Mouse (Mus musculus): ENCODE data around the gene Me1.
A peak's percentile ranks its signal among the peaks of the same experiment; 100 is the strongest.
"Not testable (repeated sequence)": the region's sequence is repeated elsewhere in the genome, so short reads cannot be mapped to it uniquely, and the experiment has no call there.

Gene Me1

GRCm38 (mm10) chr9:86652194-86652593 is 43.6 kb downstream of the Me1 start:
- no peak for DNase-seq (ENCODE audit: low read depth)

GRCm38 (mm10) chr9:86651254-86651653 is 44.5 kb downstream of the Me1 start:
- DNase-seq (ENCODE audit: low read depth): no peak

DNA sequence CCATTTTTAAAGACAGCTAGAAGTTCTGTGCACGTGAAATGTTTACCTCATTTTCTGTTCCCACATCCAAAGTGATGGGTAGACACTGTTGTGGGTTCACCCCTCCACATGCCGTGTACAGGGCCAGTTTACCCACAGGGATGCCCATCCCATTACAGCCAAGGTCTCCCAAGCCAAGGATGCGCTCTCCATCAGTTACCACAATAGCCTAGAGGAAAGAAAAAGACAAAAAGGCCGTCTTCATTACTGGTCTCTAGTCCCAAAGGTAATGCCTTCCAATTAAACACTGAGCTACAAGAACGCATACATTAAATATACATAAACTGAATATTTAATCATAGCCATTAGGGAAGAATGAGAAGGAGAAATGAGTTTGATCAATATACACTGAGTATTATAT is 44.9 kb downstream of the Me1 start:
- DNase-seq (ENCODE audit: low read depth): no peak

GRCm38 (mm10) chr9:86647931-86648550 is 47.7 kb downstream of the Me1 start:
- DNase-seq (ENCODE audit: low read depth): no peak

GRCm38 (mm10) chr9:86646807-86647206 is 48.9 kb downstream of the Me1 start:
- DNase-seq (ENCODE audit: low read depth): no peak

DNA sequence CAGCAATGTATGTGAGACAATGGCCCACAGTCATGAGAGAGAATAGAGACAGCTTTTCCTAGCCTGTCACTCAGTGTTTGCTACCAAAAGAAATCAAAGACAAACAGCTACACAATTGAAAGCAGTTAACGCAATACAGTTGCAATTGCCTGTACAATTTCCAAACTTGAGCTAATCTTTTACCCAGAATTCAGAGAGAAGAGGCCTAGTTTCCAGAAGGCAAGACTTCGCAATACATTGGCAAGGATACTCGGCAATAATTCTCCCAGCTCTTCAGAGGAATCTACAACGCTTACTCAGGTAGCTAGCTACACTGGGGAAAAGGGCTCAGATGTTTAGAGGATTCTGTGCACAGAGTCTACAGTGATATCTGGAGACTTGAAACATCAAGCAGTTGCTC is 52.3 kb downstream of the Me1 start:
- DNase-seq (ENCODE audit: low read depth): no peak

- peak; percentile 77 for DNase-seq (ENCODE audit: low read depth)
Measured at GRCm38 (mm10) chr9:86638771-86639170, 57.0 kb downstream of the Me1 start.

GRCm38 (mm10) chr9:86631153-86631552 is 64.6 kb downstream of the Me1 start:
- no peak for DNase-seq (ENCODE audit: low read depth)

- no peak for DNase-seq (ENCODE audit: low read depth)
Measured at GRCm38 (mm10) chr9:86630352-86630931, 65.3 kb downstream of the Me1 start.

- DNase-seq (ENCODE audit: low read depth): no peak
Measured at GRCm38 (mm10) chr9:86629379-86629778, 66.4 kb downstream of the Me1 start.

DNA sequence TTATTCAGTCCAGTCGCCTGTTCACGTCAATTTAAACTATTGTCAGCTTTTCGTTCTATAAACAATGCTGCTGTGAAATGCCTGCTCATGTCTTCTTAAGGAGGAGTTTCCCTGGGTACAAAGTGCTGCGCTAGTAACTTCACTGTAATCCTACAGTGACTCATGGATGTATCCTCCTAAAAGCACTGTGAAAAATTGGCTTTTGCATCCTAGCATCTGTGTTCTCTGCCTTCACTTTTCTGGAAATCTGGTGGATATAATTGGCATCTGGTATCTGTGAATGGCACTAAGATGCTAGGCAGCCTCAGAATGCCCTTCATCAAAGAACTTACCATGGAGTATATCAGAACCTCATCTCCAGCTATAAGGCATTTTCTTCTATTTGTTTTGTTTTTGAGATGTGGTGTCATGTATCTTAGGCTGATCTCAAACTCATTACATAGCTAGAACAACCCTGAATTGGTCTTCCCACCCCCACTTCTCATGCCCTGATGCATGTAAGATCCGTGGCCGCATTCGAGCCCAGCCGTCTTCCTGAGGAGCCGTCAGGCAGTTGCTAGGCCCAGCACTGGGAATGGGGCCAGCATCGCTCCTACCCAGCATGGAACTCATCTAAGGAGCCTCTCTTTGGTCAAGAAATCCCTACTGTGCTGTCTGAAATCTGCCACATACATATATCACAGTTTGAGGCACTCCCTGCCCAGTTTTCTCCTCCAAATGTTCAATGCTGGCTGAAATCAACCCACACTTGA is 67.8 kb downstream of the Me1 start:
- no peak for DNase-seq (ENCODE audit: low read depth)

DNA sequence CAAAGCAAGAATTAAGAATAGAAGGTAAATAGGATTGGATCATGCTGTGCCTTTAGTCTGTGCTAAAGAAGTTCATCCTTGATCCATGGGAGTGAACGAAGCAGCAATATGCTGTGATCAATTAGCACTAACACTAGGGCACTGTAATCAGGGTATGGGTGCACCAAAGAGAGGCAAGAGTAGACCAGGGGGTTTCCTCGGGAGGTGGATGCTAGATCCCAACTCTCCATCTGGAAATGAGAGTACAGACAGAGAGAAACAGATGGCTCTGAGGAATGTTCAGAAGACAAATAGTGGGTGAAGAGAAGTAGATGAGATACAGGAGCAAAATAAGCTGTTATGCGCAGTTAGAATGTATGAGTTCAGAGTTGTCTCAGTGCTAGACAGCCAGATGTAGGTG is 68.8 kb downstream of the Me1 start:
- DNase-seq (ENCODE audit: low read depth): no peak

DNA sequence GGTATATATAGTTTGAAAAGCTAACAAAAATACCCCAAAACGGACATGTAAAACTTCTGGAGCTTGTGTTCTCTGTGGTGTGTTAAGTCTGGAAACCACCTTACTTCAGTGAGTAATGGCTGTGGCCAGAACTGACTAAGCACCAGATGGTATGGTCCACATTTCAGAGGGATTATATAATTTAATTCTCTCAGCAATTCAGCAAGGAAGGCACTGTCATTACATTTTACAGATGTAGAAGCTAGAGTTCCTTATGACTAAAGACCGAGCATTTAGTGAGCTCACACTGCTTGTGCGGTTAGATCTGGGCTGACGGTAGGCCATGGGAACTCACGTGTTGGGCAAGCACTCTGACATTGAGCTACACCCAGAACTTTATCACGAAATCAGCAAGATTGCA is 71.0 kb downstream of the Me1 start:
- DNase-seq (ENCODE audit: low read depth): peak; percentile 57

DNA sequence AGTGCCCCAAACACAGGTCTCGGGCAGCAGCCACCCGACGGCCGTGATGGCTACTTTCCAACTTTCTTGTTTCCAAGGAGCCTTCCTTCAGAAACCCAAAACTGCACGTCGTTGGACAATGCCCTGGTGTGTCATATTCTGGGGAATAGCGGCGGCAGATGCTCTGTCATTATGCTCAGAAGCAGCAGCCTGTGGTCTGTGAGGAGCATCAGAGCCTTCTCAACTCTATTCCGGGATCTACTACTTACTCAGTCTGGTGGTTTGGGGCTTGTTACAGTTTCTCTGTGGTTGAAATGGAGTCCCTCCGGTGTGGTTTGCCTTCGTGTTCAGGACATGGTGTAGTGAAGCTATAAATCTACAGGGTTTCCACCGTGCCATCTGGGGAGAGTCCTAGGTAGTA is 71.7 kb downstream of the Me1 start:
- no peak for DNase-seq (ENCODE audit: low read depth)

GRCm38 (mm10) chr9:86622062-86622461 is 73.7 kb downstream of the Me1 start:
- no peak for DNase-seq (ENCODE audit: low read depth)

DNA sequence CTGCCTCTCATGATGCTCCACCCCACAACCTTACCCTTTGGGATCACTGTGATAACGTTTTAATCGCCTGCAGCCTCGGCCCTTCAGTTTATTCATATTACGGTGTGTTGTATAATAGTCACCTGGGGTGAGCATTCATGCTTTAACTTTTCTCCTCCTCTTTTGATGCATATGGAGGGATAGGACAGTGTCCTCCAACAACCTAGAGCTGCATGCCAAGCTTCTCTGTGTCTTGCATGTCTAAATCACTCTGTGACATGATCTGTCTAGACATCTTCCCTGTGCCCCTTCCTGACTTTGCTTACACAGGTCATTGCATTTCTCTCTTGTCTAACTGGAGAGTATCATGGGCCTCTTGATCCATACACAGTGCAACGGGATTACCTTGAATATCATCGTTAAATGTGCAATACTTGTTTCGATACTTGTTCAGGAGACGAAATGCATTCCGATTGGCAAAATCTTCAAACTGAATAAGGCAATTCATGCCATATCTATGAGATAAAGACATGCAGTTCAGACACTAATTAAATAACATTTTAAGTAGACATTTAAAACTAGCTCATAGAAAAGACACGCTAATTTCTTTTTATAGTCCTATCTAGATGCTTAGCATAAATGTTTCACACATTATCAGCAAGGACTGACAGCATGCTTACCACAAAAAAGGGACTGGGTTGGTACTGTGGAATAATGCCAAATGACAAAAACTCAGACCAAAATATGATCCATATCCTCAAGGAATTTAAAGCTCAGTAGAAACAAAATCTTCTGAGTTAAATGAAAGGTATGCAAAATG is 76.2 kb downstream of the Me1 start:
- DNase-seq (ENCODE audit: low read depth): no peak

DNA sequence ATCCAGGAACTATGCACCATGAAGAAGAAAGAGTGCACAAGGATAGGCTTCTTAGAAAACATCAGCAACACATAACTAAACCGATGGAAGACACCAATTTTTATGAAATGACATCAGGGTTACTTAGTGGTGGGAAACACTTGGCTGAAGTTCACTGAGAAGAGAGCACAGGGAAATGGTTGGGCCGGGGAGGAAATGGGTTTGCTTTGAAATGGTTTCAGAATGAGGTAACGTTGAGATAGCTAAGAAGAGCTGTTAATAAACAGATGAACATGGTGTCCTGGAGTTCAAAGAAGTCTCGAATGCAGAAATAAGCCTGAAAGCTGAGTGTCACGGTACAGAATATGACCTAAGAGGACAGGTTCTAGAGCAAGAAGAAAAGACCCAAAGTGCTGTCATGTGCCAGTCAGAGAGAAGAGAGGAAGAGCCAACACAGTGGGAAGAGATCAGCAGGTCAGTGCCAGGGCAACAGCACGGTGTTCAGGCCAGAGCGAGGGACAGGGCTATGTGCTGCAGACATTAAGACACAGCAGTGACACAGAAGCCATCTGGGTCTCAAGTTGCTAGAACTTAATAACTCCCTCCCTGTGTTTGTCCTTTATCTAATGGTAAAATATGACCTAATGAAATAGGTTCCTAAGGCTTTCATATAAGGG is 77.8 kb downstream of the Me1 start:
- DNase-seq (ENCODE audit: low read depth): no peak

- DNase-seq (ENCODE audit: low read depth): no peak
Measured at GRCm38 (mm10) chr9:86615765-86616164, 80.0 kb downstream of the Me1 start.

DNA sequence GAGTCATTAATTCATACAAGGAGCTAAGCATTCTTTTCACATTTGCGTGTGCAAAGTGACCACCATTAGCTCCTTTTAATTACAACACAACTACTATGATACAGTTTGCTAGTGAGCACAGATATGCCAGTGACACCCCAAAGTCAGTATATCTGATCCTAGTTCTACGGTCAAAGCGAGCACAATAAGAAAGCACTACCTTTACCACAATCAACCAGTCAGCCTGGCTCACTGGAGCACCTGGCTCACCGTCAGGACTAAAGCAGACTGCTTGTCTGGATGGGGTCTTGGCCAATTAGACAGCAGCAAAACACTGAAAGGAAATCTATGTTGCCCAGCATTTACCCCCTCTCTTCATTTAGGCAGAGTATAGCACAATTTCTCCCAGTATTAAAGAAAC is 83.7 kb downstream of the Me1 start:
- no peak for DNase-seq (ENCODE audit: low read depth)

DNA sequence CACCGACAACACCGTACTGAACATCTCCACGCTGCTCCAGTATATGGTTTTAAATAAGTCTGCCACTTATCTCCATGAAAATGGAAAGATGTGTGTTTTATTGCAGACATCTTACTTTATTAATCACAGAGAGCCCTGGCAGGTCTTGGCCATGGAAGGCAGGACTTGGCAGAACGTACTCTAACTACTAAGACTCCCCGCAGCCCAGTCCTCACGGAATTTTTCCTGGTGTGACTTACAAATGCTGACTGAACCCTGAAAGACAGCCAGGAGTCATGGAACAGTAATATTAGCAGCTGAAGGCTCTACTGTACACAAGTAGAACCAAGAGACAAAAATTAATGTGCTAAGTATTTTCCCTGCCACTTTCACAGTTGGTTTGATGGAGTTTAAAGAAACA is 90.0 kb downstream of the Me1 start:
- DNase-seq (ENCODE audit: low read depth): no peak

DNA sequence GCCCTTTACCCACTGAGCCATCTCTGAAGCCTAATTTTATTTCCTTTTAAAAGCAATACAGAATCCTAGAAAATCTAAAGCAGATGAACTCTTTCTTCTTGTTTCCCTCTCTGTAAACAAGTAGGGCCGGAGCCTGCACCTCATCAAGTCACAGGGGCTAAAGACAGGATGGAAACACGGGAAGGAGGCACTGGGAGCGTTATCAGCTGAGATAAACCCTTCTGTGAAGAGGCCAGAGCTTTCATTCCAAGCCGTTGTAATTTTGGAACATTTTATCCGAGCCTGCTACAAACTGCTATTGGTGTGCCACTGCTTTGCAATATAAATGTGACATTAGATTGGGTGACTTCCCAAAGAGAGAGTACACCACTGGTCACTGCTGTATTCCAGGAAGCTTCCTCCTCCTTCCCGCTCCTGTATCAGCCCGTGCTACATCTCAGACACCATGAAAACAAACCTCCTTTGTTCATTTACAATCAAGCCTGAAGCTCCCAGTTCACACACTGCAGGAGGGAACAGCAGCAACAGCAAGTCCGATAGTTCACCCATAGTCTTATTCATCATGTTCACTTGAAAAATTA is 95.9 kb downstream of the Me1 start:
- DNase-seq (ENCODE audit: low read depth): no peak

DNA sequence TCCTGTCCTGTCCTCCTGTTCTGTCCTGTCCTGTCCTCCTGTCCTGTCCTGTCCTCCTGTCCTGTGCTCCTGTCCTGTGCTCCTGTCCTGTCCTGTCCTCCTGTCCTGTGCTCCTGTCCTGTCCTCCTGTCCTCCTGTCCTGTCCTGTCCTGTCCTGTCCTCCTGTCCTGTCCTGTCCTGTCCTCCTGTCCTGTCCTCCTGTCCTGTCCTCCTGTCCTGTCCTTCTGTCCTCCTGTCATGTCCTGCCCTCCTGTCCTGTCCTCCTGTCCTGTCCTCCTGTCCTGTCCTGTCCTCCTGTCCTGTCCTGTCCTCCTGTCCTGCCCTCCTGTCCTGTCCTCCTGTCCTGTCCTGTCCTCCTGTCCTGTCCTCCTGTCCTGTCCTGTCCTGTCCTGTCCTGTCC is 98.8 kb downstream of the Me1 start:
- DNase-seq (ENCODE audit: low read depth): not testable (repeated sequence)
